Mouse (Mus musculus): ENCODE measurements around the gene Gramd1c.

Gramd1c gene

DNA sequence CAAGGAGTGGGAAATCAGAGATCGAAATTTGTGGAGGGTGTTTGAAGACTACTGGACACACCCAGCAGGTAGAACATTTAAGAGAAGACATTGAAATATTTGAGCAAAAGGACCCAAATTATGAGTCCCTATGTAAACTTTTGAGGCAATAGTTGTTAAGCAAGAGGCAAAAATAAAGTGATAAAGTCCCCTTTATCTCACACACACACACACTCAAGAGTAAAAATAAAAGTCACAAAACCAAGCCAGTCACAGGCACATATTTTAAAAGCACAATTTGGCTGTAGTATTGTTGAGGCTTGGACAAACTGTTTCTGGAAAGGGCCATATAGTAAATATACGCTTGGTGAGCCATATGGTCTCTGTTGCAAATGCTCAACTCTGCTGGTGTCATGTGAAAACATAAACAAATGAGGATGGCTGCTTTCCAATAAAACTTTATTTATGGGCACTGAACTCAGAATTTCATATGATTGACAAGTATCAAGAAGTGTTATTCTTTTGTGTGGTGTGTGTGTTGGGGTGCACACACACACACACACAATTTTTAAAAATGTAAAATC, 44.1 kb downstream of the Gramd1c start:
- DNase-seq (ENCODE audit: low read depth, low spot score) = no peak

DNA sequence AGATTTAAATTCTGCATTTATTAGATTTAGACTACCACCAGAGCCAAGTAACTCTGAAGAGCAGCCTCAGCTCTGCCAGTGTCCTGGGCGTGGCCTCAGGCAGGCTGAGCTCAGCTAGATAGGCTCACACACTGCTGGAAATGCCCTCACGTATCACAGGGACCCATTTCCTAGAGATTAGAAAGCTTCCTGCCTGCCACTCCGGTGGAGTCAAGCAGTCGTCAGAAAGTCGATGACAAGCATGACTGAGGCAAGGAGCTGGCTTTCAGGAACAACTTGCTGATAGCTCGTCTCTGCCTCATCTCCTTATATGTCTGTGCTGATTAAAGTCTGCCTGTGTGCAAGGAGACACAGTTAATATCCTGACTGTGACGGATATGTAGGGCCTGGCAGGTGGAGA, 44.8 kb downstream of the Gramd1c start:
- DNase-seq (ENCODE audit: low read depth, low spot score) = no peak

DNA sequence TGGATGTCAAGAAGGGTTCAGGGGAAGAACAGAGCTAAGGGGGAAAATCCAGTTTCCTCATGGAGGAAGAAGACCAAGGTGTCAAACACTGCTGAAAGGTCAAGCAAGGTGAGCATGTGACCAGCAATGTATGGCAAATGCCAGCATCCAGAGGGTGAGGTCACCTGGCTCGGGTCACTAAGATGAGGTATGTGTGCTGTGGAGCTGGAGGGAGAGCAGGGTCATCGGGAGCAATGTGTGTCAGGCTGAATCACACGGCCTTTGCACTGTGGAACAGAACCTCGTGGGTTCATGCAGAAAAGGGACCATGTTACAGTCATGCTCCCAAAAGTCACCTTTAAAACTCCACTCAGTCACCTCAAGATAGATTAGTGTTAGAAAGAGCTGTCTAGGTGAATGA, 45.4 kb downstream of the Gramd1c start:
- no peak for DNase-seq (ENCODE audit: low read depth, low spot score)

GRCm38 (mm10) chr16:44016164-44016563, 47.0 kb downstream of the Gramd1c start:
- DNase-seq (ENCODE audit: low read depth, low spot score) = peak; percentile 23

DNA sequence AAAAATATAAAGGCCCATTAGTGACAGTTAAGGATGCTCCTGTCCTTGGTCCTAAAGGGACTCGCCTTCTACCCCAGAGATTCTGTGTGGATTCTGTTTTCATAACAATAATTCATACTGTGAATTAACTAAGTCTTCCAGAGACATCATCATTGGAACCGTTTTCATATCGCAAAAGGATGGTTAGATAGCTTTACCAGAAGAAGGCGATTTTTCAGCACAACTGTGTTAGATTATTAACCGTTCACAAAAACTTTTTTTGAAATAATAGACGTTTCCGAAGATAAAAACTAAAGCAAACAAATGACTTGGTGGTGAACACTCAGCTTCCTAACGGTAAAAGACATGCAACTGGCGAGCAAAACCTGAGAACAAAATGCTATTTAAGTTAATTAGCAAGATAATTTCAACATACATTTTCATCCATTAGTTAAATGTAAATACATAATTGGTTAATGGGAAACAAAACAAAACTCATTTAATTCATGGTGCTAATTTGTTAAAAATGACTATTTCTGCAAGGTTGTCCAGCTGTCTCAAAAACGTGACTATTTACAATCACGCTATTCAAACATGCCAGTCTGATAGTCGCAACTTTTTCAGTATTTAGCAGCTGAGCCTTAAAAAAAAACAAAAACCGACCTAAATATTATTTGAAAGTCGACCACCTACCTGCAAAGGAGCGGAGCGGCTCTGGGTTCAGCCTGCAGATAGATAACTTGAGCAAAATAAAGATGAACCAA, 47.6 kb downstream of the Gramd1c start:
- DNase-seq (ENCODE audit: low read depth, low spot score) = no peak

GRCm38 (mm10) chr16:44011010-44011409, 52.1 kb downstream of the Gramd1c start:
- DNase-seq (ENCODE audit: low read depth, low spot score) = no peak

DNA sequence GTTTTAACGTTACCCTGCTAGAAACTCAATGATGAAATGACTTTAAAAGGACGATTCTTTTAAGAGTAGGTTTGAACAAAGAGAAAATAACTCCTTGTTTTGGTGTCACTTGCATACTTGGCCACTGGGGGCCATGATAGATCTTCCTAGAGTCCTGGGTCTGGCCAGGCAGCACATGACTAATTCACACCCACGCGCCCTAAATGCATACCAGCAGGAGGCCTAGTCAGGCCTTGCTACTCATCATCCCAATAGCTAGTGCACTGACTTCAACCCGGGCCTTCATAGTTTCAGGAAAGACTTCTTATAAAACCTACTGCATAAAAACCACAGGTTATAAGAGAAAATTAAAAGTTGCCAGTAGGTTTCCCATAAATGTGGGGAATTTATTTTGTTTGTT, 61.1 kb downstream of the Gramd1c start:
- no peak for DNase-seq (ENCODE audit: low read depth, low spot score)

- no peak for DNase-seq (ENCODE audit: low read depth, low spot score)
These were observed 63.6 kb downstream of the Gramd1c start for GRCm38 (mm10) chr16:43999541-43999940.

DNA sequence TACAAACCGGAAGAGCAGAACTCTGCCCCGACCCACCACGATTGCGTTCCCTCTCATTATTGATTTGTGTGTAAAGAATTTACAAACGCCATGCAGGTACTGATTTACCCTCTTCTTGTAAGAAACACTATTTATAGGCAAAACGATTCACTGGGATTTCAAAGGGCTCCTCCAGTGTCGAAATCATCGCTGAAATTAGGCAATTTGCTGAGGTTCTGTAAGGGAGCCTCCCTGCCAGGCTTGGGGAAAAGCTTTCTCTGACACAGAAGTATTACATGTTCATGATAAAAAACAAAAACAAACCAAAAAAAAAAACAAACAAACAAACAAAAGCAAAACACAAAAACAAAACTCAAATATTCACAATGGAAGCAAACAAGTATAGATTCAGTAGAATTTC, 64.0 kb downstream of the Gramd1c start:
- DNase-seq (ENCODE audit: low read depth, low spot score) = no peak

GRCm38 (mm10) chr16:43994623-43995022, 68.5 kb downstream of the Gramd1c start:
- DNase-seq (ENCODE audit: low read depth, low spot score) = no peak

GRCm38 (mm10) chr16:43986299-43986698, 76.8 kb downstream of the Gramd1c start:
- DNase-seq (ENCODE audit: low read depth, low spot score) = no peak

GRCm38 (mm10) chr16:43980110-43980609, 83.0 kb downstream of the Gramd1c start:
- no peak for DNase-seq (ENCODE audit: low read depth, low spot score)

- DNase-seq (ENCODE audit: low read depth, low spot score) = no peak
These were observed 83.6 kb downstream of the Gramd1c start, which contains the start of gene Zdhhc23 for GRCm38 (mm10) chr16:43979328-43980109. TSS of gene Zdhhc23 (minus strand) at chr16:43979791.

DNA sequence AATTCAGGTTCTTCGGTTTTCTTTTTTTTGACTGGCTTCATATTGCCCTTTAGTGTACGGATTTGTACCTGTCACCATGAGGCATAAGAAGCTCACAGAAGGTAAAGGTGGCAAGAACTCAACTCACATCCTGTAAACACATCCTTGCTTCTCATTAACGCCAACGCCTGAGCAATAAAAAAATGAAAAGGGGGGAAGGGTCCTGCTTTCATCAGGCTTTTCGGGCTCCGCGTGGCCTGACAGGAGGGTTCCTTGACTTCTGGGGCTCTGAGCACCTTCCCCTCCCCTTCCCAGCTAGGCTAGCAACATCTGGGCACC, 84.2 kb downstream of the Gramd1c start:
- peak; percentile 46 for DNase-seq (ENCODE audit: low read depth, low spot score)

- no peak for DNase-seq (ENCODE audit: low read depth, low spot score)
These were observed 89.4 kb downstream of the Gramd1c start for GRCm38 (mm10) chr16:43973606-43974220.

DNA sequence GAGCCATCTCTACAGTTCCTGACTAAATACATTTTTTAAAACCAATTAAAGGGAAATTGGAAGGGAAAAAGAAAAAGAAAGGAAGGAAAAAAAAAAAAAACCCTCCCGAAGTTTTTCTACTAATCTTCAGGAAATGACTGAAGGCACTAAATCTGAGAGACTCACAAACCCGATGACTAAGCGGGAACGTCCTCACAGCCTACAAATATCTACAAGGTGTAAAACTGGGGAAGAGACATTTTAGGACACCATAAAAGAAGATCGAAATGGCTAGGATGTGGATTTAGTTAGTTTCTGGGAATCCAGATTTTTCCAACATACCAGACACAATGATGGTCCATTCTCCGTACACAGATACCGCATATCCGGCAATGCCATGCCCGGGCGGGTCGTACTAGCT, 90.0 kb downstream of the Gramd1c start:
- no peak for DNase-seq (ENCODE audit: low read depth, low spot score)

- no peak for DNase-seq (ENCODE audit: low read depth, low spot score)
These were observed 90.8 kb downstream of the Gramd1c start for GRCm38 (mm10) chr16:43972391-43972790.

DNA sequence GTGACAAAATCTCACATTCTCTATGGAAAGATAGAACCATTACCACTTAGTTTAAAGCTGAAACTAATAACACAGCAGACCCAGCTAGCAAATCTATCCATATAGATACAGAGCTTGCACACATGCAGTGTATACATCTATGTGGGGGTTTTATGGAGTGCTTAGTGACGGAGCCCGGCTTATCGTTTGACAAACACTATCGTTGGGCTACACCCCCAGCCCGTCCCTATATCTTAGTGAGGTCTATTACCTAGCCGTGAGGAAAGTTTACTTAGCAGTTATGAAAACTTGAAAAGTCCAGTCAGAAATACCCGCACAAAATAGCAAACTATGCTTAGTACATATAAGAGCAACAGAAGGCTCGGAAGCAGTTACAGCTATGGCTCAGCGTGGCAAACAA, 91.4 kb downstream of the Gramd1c start:
- no peak for DNase-seq (ENCODE audit: low read depth, low spot score)

DNA sequence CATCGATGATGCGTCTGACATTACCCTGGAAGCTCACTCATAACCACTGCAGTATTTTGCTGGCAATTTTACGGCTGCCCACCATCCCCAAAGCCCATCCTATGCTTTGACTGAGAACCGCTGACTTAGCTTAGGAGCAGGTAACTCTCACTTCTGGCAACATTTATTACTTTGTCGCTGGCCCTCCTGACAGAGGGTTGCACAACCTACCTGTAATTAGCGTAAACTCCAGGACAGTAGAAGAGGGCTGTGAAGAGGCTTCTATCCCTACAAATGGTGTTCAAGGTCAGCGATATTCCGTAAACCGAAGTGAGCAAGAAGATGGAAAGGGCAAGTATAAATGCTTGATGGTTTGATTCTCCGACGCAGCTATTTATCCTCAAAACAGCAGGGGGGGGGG, 92.0 kb downstream of the Gramd1c start:
- no peak for DNase-seq (ENCODE audit: low read depth, low spot score)

GRCm38 (mm10) chr16:43970426-43970825, 92.7 kb downstream of the Gramd1c start:
- no peak for DNase-seq (ENCODE audit: low read depth, low spot score)

DNA sequence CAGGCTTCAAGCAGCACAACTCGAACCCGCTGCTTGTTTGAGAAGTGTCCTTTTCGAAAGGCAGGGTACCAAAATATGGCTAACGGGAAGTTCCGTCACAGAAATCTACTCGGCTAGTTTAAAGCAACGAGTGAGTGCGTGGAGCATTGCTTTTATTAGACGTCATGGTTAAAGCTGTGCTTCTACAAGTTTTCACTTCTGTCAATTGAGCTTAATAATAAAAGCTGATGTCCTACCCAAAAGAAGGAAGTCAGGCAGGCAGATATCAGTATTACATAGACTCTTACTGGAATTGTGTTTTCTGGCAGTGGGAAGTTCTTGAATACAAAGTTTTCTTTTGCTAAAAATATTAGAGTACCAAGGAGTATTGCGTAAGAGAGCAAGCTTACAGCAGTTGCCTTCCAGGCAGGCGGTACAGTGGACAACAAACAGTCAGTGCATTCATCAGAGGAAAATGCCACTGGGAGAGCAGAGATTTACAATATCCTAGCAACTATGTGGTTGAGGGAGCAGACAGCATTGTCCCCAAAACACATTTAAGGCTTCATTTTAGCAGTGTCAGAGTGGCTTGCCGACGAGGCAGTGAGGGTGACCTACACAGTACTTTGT, 97.3 kb downstream of the Gramd1c start:
- DNase-seq (ENCODE audit: low read depth, low spot score) = no peak

GRCm38 (mm10) chr16:43963780-43964179, 99.4 kb downstream of the Gramd1c start:
- DNase-seq (ENCODE audit: low read depth, low spot score) = no peak
